Mouse (Mus musculus): Measurements from ENCODE around the gene Bcl11b. TPM values are rescaled to one million over a fixed set of nuclear protein-coding genes. Genes with fewer than 3 reads are reported as not detected.

The Bcl11b gene
- polyA plus RNA-seq (2012; rRNA removed) = 7.9 and 22.3 TPM in 2 replicates

- TF ChIP-seq POLR2A (IDR thresholded peaks at IDR 0.05; ENCODE audit: low read depth, low read length) = no peak
- TF ChIP-seq CTCF (IDR thresholded peaks at IDR 0.05; ENCODE audit: extremely low read depth, insufficient read length, insufficient replicate concordance, low read depth, low read length) = no peak
- Histone ChIP-seq H3K4me3 (ENCODE audit: low read depth, low read length) (peak within 1 kb of the TSS; percentile 96), H3K36me3 (ENCODE audit: control insufficient read depth, insufficient read depth, low read length) (no peaks in the 10 kb centered on the region), H3K4me1 (ENCODE audit: control insufficient read depth, insufficient read depth, insufficient read length, low read length) (peaks cover 12% of the 10 kb centered on the region), H3K27me3 (ENCODE audit: control insufficient read depth, insufficient read depth, low read length) (no peaks in the 10 kb centered on the region; the same call in 1 of the 2 replicates), H3K27ac (ENCODE audit: insufficient read depth, low read depth, low read length) (peak within 1 kb of the TSS; percentile 85)
- under 1% methylated on average over 19 of the region's 19 CpGs for WGBS
Observed at GRCm38 (mm10) chr12:108003483-108003882, at the start of gene Bcl11b. Bcl11b (minus strand) TSS chr12:108003602.

GRCm38 (mm10) chr12:108050996-108051395, 47.6 kb upstream of the Bcl11b start:
- Histone ChIP-seq H3K4me3 (ENCODE audit: low read depth, low read length) (no peak overlapping the region), H3K27ac (ENCODE audit: insufficient read depth, low read depth, low read length) (no peak overlapping the region), H3K36me3 (ENCODE audit: control insufficient read depth, insufficient read depth, low read length) (no peaks in the 10 kb centered on the region), H3K27me3 (ENCODE audit: control insufficient read depth, insufficient read depth, low read length) (no peaks in the 10 kb centered on the region), H3K4me1 (ENCODE audit: control insufficient read depth, insufficient read depth, insufficient read length, low read length) (no peaks in the 10 kb centered on the region)
- TF ChIP-seq CTCF (IDR thresholded peaks at IDR 0.05; ENCODE audit: extremely low read depth, insufficient read length, insufficient replicate concordance, low read depth, low read length) (no peak), POLR2A (IDR thresholded peaks at IDR 0.05; ENCODE audit: low read depth, low read length) (no peak)
- WGBS = 57% methylated on average over 7 of the region's 7 CpGs

- H3K4me3 ChIP-seq (ENCODE audit: low read depth, low read length) = no peak overlapping the region
- TF ChIP-seq POLR2A (IDR thresholded peaks at IDR 0.05; ENCODE audit: low read depth, low read length) (no peak), CTCF (IDR thresholded peaks at IDR 0.05; ENCODE audit: extremely low read depth, insufficient read length, insufficient replicate concordance, low read depth, low read length) (no peak)
- 72% methylated on average over 13 of the region's 13 CpGs for WGBS
Observed at GRCm38 (mm10) chr12:108049625-108050024, 46.2 kb upstream of the Bcl11b start.

GRCm38 (mm10) chr12:108042239-108042571, 38.8 kb upstream of the Bcl11b start:
- WGBS = 21% methylated on average over 3 of the region's 3 CpGs
- Histone ChIP-seq H3K36me3 (ENCODE audit: control insufficient read depth, insufficient read depth, low read length) (no peaks in the 10 kb centered on the region), H3K27ac (ENCODE audit: insufficient read depth, low read depth, low read length) (no peak overlapping the region), H3K4me3 (ENCODE audit: low read depth, low read length) (no peak overlapping the region), H3K4me1 (ENCODE audit: control insufficient read depth, insufficient read depth, insufficient read length, low read length) (peaks cover 28% of the 10 kb centered on the region), H3K27me3 (ENCODE audit: control insufficient read depth, insufficient read depth, low read length) (no peaks in the 10 kb centered on the region)
- TF ChIP-seq POLR2A (IDR thresholded peaks at IDR 0.05; ENCODE audit: low read depth, low read length) = no peak

More at GRCm38 (mm10) chr12:108049625-108050024, 46.2 kb upstream of the Bcl11b start:
- Histone ChIP-seq H3K36me3 (ENCODE audit: control insufficient read depth, insufficient read depth, low read length) (no peaks in the 10 kb centered on the region), H3K27ac (ENCODE audit: insufficient read depth, low read depth, low read length) (no peak overlapping the region), H3K27me3 (ENCODE audit: control insufficient read depth, insufficient read depth, low read length) (no peaks in the 10 kb centered on the region), H3K4me1 (ENCODE audit: control insufficient read depth, insufficient read depth, insufficient read length, low read length) (no peaks in the 10 kb centered on the region)

GRCm38 (mm10) chr12:108041571-108042238, 38.3 kb upstream of the Bcl11b start:
- Histone ChIP-seq H3K27me3 (ENCODE audit: control insufficient read depth, insufficient read depth, low read length) (no peaks in the 10 kb centered on the region), H3K4me3 (ENCODE audit: low read depth, low read length) (no peak overlapping the region), H3K36me3 (ENCODE audit: control insufficient read depth, insufficient read depth, low read length) (no peaks in the 10 kb centered on the region), H3K4me1 (ENCODE audit: control insufficient read depth, insufficient read depth, insufficient read length, low read length) (peaks cover 32% of the 10 kb centered on the region), H3K27ac (ENCODE audit: insufficient read depth, low read depth, low read length) (peak overlapping the region; percentile 32; the same call in 1 of the 2 replicates)
- TF ChIP-seq POLR2A (IDR thresholded peaks at IDR 0.05; ENCODE audit: low read depth, low read length) = no peak
- peak; percentile 75; the same call in 1 of the 2 replicates for TF ChIP-seq CTCF (IDR thresholded peaks at IDR 0.05; ENCODE audit: extremely low read depth, insufficient read length, insufficient replicate concordance, low read depth, low read length)
- 27% methylated on average over 12 of the region's 12 CpGs for WGBS

- no peak for TF ChIP-seq CTCF (IDR thresholded peaks at IDR 0.05; ENCODE audit: extremely low read depth, insufficient read length, insufficient replicate concordance, low read depth, low read length)
- no peak for TF ChIP-seq POLR2A (IDR thresholded peaks at IDR 0.05; ENCODE audit: low read depth, low read length)
- no peak overlapping the region for H3K4me3 ChIP-seq (ENCODE audit: low read depth, low read length)
- H3K36me3 ChIP-seq (ENCODE audit: control insufficient read depth, insufficient read depth, low read length) = no peaks in the 10 kb centered on the region
- peaks cover 37% of the 10 kb centered on the region for H3K4me1 ChIP-seq (ENCODE audit: control insufficient read depth, insufficient read depth, insufficient read length, low read length)
- no peaks in the 10 kb centered on the region for H3K27me3 ChIP-seq (ENCODE audit: control insufficient read depth, insufficient read depth, low read length)
- peak overlapping the region; percentile 80 for H3K27ac ChIP-seq (ENCODE audit: insufficient read depth, low read depth, low read length)
- WGBS = 22% methylated on average over 6 of the region's 6 CpGs
Observed at GRCm38 (mm10) chr12:108037446-108037845, 34.0 kb upstream of the Bcl11b start.

GRCm38 (mm10) chr12:108035412-108036078, 32.1 kb upstream of the Bcl11b start:
- Histone ChIP-seq H3K27ac (ENCODE audit: insufficient read depth, low read depth, low read length) (peak overlapping the region; percentile 86), H3K4me1 (ENCODE audit: control insufficient read depth, insufficient read depth, insufficient read length, low read length) (peaks cover 26% of the 10 kb centered on the region), H3K4me3 (ENCODE audit: low read depth, low read length) (peak overlapping the region; percentile 9; the same call in 1 of the 2 replicates), H3K36me3 (ENCODE audit: control insufficient read depth, insufficient read depth, low read length) (no peaks in the 10 kb centered on the region), H3K27me3 (ENCODE audit: control insufficient read depth, insufficient read depth, low read length) (no peaks in the 10 kb centered on the region)
- 29% methylated on average over 13 of the region's 13 CpGs for WGBS
- TF ChIP-seq CTCF (IDR thresholded peaks at IDR 0.05; ENCODE audit: extremely low read depth, insufficient read length, insufficient replicate concordance, low read depth, low read length) = no peak
- TF ChIP-seq POLR2A (IDR thresholded peaks at IDR 0.05; ENCODE audit: low read depth, low read length) = no peak

All from small intestine, adult 2 months (tissue).